Mouse (Mus musculus): ENCODE results near the gene Tnfaip8l1. TPM values are rescaled to one million over a fixed set of nuclear protein-coding genes. Genes with fewer than 3 reads are reported as not detected.

The Tnfaip8l1 gene
- polyA plus RNA-seq, 1 experiment = 1.7 TPM

DNA sequence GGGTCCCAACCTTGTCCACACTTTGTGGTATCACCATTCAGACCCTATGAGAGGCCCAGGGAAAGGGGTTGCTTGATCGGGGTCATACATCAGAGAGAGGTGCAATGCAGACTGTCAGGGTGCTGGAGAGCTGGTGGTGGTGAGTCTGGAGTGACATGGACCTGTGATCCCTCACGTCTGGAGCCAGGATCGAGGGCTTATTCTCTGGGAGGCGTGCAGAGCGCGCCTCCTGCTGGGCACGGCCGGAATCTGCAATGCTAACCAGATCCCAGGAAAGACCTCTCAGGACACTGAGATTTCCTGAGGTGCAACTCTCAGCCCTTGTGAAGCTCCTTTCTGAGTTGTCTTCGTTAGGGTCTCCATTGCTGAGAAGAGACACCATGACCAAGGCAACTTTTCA is 2.5 kb upstream of the Tnfaip8l1 start:
- Histone ChIP-seq H3K4me3 (replicated peaks; ENCODE audit: control insufficient read depth, low read depth, low read length) (no peak overlapping the region), H3K4me1 (ENCODE audit: control insufficient read depth, insufficient read depth, low read length) (peaks cover 1% of the 10 kb centered on the region; the same call in 1 of the 2 replicates), H3K27ac (ENCODE audit: control insufficient read depth, insufficient read depth, low read depth, low read length, poor library complexity) (no peak overlapping the region)
- WGBS = 2% methylated on average over 9 of the region's 9 CpGs
- peak; percentile 80 for TF ChIP-seq CTCF (IDR thresholded peaks at IDR 0.05; ENCODE audit: control insufficient read depth, insufficient read depth, low read length)
- no peak for TF ChIP-seq POLR2A (IDR thresholded peaks at IDR 0.05; ENCODE audit: borderline replicate concordance, control insufficient read depth, low read depth, low read length)

DNA sequence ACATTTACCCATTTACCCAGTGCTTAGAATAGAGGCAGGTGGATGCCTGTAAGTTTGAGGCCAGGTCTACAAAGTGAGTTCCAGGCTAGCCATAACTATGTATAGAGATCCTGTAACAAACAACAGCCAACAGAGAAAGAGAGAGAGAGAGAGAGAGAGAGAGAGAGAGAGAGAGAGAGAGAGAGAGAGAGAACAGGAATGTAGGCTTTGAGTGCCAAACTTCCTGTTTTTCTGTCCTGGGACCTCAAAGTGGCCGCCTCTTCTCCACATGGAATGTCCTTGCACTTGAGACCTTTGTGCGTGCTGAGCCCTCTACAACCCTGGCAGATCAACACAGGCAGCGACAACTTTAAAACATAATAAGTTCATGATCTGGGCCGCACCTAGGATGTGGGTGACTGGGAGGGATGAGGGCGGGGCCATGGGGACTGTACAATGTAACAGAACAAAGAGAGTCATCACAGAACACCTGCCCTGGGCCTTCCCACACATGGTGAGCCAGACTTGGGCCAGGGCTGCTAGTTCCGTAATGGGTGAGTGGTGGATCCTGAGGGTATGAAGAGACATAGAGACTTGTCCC is 1.3 kb downstream of the Tnfaip8l1 start:
- Histone ChIP-seq H3K4me1 (ENCODE audit: control insufficient read depth, insufficient read depth, low read length) (peaks cover 1% of the 10 kb centered on the region; the same call in 1 of the 2 replicates), H3K27ac (ENCODE audit: control insufficient read depth, insufficient read depth, low read depth, low read length, poor library complexity) (no peak overlapping the region), H3K4me3 (replicated peaks; ENCODE audit: control insufficient read depth, low read depth, low read length) (no peak overlapping the region)
- WGBS = 69% methylated on average over 6 of the region's 6 CpGs
- TF ChIP-seq CTCF (IDR thresholded peaks at IDR 0.05; ENCODE audit: control insufficient read depth, insufficient read depth, low read length) (no peak), POLR2A (IDR thresholded peaks at IDR 0.05; ENCODE audit: borderline replicate concordance, control insufficient read depth, low read depth, low read length) (no peak)

DNA sequence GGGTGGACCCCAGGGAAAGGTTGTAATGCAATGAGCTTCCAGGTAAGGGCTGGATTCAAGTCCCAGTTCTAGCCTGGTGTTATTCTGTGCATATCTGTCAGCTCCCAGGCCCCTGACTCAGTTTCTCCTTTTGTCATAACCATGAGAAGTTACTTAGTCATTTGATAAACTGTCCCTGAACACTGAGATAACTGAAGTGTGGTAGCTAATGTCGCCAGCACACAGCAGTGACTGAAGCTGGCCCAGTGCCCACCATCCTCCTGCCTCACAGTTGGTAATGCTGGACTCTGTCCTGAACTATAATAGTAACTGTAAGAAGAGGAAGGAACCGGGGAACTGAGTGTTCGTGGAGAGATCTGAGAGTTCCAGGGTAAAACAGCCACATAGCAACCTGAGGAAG is 2.2 kb downstream of the Tnfaip8l1 start:
- H3K4me3 ChIP-seq (replicated peaks; ENCODE audit: control insufficient read depth, low read depth, low read length) = no peak overlapping the region
- WGBS = 29% methylated on average over 3 of the region's 3 CpGs
- H3K4me1 ChIP-seq (ENCODE audit: control insufficient read depth, insufficient read depth, low read length) = peaks cover 1% of the 10 kb centered on the region; the same call in 1 of the 2 replicates
- no peak overlapping the region for H3K27ac ChIP-seq (ENCODE audit: control insufficient read depth, insufficient read depth, low read depth, low read length, poor library complexity)
- TF ChIP-seq POLR2A (IDR thresholded peaks at IDR 0.05; ENCODE audit: borderline replicate concordance, control insufficient read depth, low read depth, low read length) = no peak
- TF ChIP-seq CTCF (IDR thresholded peaks at IDR 0.05; ENCODE audit: control insufficient read depth, insufficient read depth, low read length) = no peak

- Histone ChIP-seq H3K27ac (ENCODE audit: control insufficient read depth, insufficient read depth, low read depth, low read length, poor library complexity) (no peak overlapping the region), H3K4me3 (replicated peaks; ENCODE audit: control insufficient read depth, low read depth, low read length) (no peak overlapping the region), H3K4me1 (ENCODE audit: control insufficient read depth, insufficient read depth, low read length) (peaks cover 1% of the 10 kb centered on the region; the same call in 1 of the 2 replicates)
- WGBS = 86% methylated on average over 11 of the region's 11 CpGs
- no peak for TF ChIP-seq POLR2A (IDR thresholded peaks at IDR 0.05; ENCODE audit: borderline replicate concordance, control insufficient read depth, low read depth, low read length)
- TF ChIP-seq CTCF (IDR thresholded peaks at IDR 0.05; ENCODE audit: control insufficient read depth, insufficient read depth, low read length) = no peak
Measured at GRCm38 (mm10) chr17:56165671-56166070, 3.4 kb downstream of the Tnfaip8l1 start.

- H3K27ac ChIP-seq (ENCODE audit: control insufficient read depth, insufficient read depth, low read depth, low read length, poor library complexity) = no peak overlapping the region
- no peak overlapping the region for H3K4me3 ChIP-seq (replicated peaks; ENCODE audit: control insufficient read depth, low read depth, low read length)
- no peaks in the 10 kb centered on the region for H3K4me1 ChIP-seq (ENCODE audit: control insufficient read depth, insufficient read depth, low read length)
- TF ChIP-seq POLR2A (IDR thresholded peaks at IDR 0.05; ENCODE audit: borderline replicate concordance, control insufficient read depth, low read depth, low read length) (no peak), CTCF (IDR thresholded peaks at IDR 0.05; ENCODE audit: control insufficient read depth, insufficient read depth, low read length) (no peak)
- 33% methylated on average over 6 of the region's 6 CpGs for WGBS
Measured at GRCm38 (mm10) chr17:56169830-56170229, 7.6 kb downstream of the Tnfaip8l1 start.

DNA sequence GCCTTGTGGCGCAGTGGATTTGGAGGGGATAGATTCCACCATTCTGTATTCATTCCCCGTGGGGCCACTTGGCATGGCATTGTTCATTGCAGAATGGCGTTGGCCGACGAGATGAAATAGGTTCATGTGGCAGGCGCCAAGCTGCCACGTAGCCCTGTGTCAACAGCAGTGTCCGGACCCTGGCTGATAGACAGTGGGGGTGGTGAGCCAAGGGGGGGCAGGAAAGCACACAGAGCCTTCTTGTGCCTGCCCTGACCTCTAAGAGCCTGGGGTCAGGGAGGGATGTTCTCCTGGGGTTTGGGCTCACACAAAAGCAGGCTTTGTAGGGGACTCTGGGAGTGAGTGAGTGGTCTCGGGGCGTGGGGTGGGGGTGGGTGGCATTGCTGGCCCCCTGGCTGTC is 8.4 kb downstream of the Tnfaip8l1 start:
- Histone ChIP-seq H3K27ac (ENCODE audit: control insufficient read depth, insufficient read depth, low read depth, low read length, poor library complexity) (no peak overlapping the region), H3K4me3 (replicated peaks; ENCODE audit: control insufficient read depth, low read depth, low read length) (no peak overlapping the region), H3K4me1 (ENCODE audit: control insufficient read depth, insufficient read depth, low read length) (no peaks in the 10 kb centered on the region)
- TF ChIP-seq CTCF (IDR thresholded peaks at IDR 0.05; ENCODE audit: control insufficient read depth, insufficient read depth, low read length) (no peak), POLR2A (IDR thresholded peaks at IDR 0.05; ENCODE audit: borderline replicate concordance, control insufficient read depth, low read depth, low read length) (no peak)
- WGBS = 78% methylated on average over 10 of the region's 10 CpGs

DNA sequence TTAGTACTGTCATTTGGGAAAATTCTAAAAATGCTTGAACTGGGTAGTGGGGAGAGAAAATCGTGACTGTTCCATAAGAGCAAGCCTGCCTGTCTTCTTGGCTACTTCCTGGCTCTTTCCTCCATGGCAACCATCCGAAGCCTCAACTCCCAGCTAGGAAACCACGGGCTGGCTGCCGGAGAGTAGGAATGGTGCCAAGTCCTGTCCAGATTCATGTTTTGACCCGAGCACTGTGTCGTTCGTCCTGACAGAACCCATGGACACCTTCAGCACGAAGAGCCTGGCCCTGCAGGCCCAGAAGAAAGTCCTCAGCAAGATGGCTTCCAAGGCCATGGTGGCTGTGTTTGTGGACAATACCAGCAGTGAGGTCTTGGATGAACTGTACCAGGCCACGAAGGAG is 9.2 kb downstream of the Tnfaip8l1 start:
- H3K4me3 ChIP-seq (replicated peaks; ENCODE audit: control insufficient read depth, low read depth, low read length) = no peak overlapping the region
- no peak overlapping the region for H3K27ac ChIP-seq (ENCODE audit: control insufficient read depth, insufficient read depth, low read depth, low read length, poor library complexity)
- no peak for TF ChIP-seq CTCF (IDR thresholded peaks at IDR 0.05; ENCODE audit: control insufficient read depth, insufficient read depth, low read length)
- TF ChIP-seq POLR2A (IDR thresholded peaks at IDR 0.05; ENCODE audit: borderline replicate concordance, control insufficient read depth, low read depth, low read length) = no peak
- WGBS = 80% methylated on average over 9 of the region's 9 CpGs
- H3K4me1 ChIP-seq (ENCODE audit: control insufficient read depth, insufficient read depth, low read length) = no peaks in the 10 kb centered on the region

DNA sequence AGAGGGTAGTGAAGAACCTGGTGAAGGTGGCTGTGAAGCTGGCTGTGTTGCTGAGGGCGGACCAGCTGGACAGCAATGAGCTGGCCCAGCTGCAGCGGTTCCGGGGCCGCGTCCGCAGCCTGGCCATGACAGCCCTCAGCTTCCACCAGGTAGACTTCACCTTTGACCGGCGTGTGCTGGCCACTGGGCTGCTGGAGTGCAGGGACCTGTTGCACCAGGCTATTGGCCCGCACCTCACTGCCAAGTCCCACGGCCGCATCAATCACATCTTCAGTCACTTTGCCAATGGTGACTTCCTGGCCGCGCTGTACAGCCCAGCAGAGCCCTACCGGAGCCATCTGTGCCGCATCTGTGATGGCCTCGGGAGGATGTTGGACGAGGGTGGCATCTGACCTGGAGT is 9.6 kb downstream of the Tnfaip8l1 start:
- H3K4me3 ChIP-seq (replicated peaks; ENCODE audit: control insufficient read depth, low read depth, low read length) = no peak overlapping the region
- WGBS = 91% methylated on average over 17 of the region's 17 CpGs
- TF ChIP-seq CTCF (IDR thresholded peaks at IDR 0.05; ENCODE audit: control insufficient read depth, insufficient read depth, low read length) (no peak), POLR2A (IDR thresholded peaks at IDR 0.05; ENCODE audit: borderline replicate concordance, control insufficient read depth, low read depth, low read length) (no peak)
- no peak overlapping the region for H3K27ac ChIP-seq (ENCODE audit: control insufficient read depth, insufficient read depth, low read depth, low read length, poor library complexity)
- H3K4me1 ChIP-seq (ENCODE audit: control insufficient read depth, insufficient read depth, low read length) = no peaks in the 10 kb centered on the region
